21 mouse cellular contexts compared by ENCODE assay signal in the genomic region with DNA sequence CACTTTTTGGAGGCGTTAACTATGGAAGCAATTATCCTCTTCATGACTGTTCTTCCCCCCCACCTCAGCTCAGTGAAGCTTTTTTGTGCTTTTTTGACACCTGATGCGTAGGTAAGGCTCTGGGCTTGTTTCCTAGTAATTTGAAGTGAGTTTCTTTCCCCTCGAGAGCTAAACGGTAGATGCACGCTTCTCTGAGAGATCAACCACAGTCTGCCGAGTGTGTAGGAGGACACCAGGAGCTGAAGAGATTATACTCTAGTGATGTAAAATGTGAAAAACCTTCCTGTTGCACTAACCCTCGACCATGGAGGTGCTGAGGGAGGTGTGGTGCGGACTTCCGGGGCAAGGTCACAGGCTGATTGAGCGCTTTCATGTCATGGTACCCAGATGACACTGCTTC. TPM values are rescaled to one million over a fixed set of nuclear protein-coding genes. Genes with fewer than 3 reads are reported as not detected.
DNase-seq lines count a peak whose midpoint lies in the region; TF ChIP-seq lines count a peak whose summit lies in the region.
"Had no signal": no experiment of that assay in that cellular context is flagged by ENCODE, and none has a peak within 500 bp of the region (broad histone marks: within the 10 kb centered on the region; RNA-seq: fewer than 3 reads in every experiment).

No protein-coding gene starts in this region.

- no peak for TF ChIP-seq CTCF in cortical plate, adult 2 months (IDR thresholded peaks at IDR 0.05; ENCODE audit: extremely low read depth, insufficient read depth, low read length)
- no peak for TF ChIP-seq CTCF in left cerebral cortex, adult 2 months (IDR thresholded peaks at IDR 0.05)

- DNase-seq in frontal cortex, adult 2 months (ENCODE audit: extremely low spot score in 1 of 2, low spot score in 1 of 2) = peak; percentile 74 to 78
- no peak for DNase-seq in frontal cortex, postnatal 14 days (ENCODE audit: low spot score in 2 of 2)
- peak; percentile 39 for DNase-seq in layer of hippocampus, adult 11-12 months (ENCODE audit: low spot score)
- no peak for DNase-seq in layer of hippocampus, postnatal 36 days
- peak in 1 of 2 experiments; percentile 45 for DNase-seq in left cerebral cortex, adult 2 months (ENCODE audit: extremely low spot score in 1 of 2, low spot score in 2 of 2)
- DNase-seq in adrenal gland, postnatal 36 days = no peak
- no peak for DNase-seq in urinary bladder, postnatal 25 days (ENCODE audit: low spot score)
- DNase-seq: B cell, adult 2 months; gastrocnemius, postnatal 10 days; lung, adult 18-20 months; lung, postnatal 4 days had no signal

- H3K4me1 ChIP-seq in cortical plate, adult 2 months (ENCODE audit: control insufficient read depth, insufficient read depth, low read length) = peaks cover 9% of the 10 kb centered on the region
- H3K4me1 ChIP-seq: forebrain, embryonic 12.5 days; kidney, embryonic 15.5 days had no signal

- no peak overlapping the region for H3K4me3 ChIP-seq in cortical plate, adult 2 months (ENCODE audit: insufficient read depth, low read length)
- H3K4me3 ChIP-seq in left cerebral cortex, adult 2 months = no peak overlapping the region
- H3K4me3 ChIP-seq: forebrain, embryonic 12.5 days; kidney, embryonic 15.5 days had no signal

- no peak for TF ChIP-seq POLR2A in cortical plate, adult 2 months (IDR thresholded peaks at IDR 0.05; ENCODE audit: extremely low read depth, insufficient read depth, low read length)

- intact Hi-C loops in left cerebral cortex, adult 2 months (cut with DNase I) = loop anchor here (1.0 to 5.0 kb wide), 6 partner anchors 21 to 278 kb away; no protein-coding TSS in a partner anchor

- peak overlapping the region; percentile 30; the same call in 1 of the 2 replicates for H3K27ac ChIP-seq in cortical plate, adult 2 months (ENCODE audit: insufficient read depth, low read length)
- peak overlapping the region; percentile 88 for H3K27ac ChIP-seq in left cerebral cortex, adult 2 months
- H3K27ac ChIP-seq: forebrain, embryonic 12.5 days; kidney, embryonic 15.5 days had no signal

RNA-seq across cellular contexts. Expression of a gene that starts 4.7 kb away (rescaled TPM):
- polyA plus RNA-seq in frontal cortex, adult 2 months (2012; rRNA removed) = not detected in 2 replicates
- not detected for total RNA-seq in layer of hippocampus, postnatal 36 days (2021)
- 0.04 TPM in 1 of 2 replicates, not detected in the other for polyA plus RNA-seq in cortical plate, adult 2 months (2012; rRNA removed)
- total RNA-seq in left cerebral cortex, adult 2 months (2021) = not detected
- not detected for total RNA-seq in adrenal gland, postnatal 36 days (2021)
- total RNA-seq: adrenal gland, adult 18-20 months; ES-E14; gastrocnemius, postnatal 10 days; layer of hippocampus, adult 18-20 months; neutrophil, adult 5-6 weeks had no signal
- polyA plus RNA-seq: forebrain, embryonic 12.5 days; heart, embryonic 11.5 days; midbrain, embryonic 11.5 days had no signal

RNA-seq across cellular contexts. Expression of a gene that starts 31.0 kb away (rescaled TPM):
- not detected in 2 replicates for polyA plus RNA-seq in frontal cortex, adult 2 months (2012; rRNA removed)
- total RNA-seq in layer of hippocampus, postnatal 36 days (2021) = not detected
- polyA plus RNA-seq in cortical plate, adult 2 months (2012; rRNA removed) = 0.10 TPM in 1 of 2 replicates, not detected in the other
- not detected for total RNA-seq in left cerebral cortex, adult 2 months (2021)
- total RNA-seq in adrenal gland, postnatal 36 days (2021) = not detected
- total RNA-seq: adrenal gland, adult 18-20 months; ES-E14; layer of hippocampus, adult 18-20 months had no signal
- polyA plus RNA-seq: forebrain, embryonic 12.5 days; heart, embryonic 11.5 days; kidney, embryonic 15.5 days; midbrain, embryonic 11.5 days; thymus, postnatal 0 days had no signal

RNA-seq across cellular contexts. Expression of a gene that starts 49.9 kb away (rescaled TPM):
- polyA plus RNA-seq in frontal cortex, adult 2 months (2012; rRNA removed) = 0.20 and 0.34 TPM in 2 replicates
- under 1 TPM; 0.18 to 0.25 TPM for total RNA-seq in layer of hippocampus, postnatal 36 days (2021)
- 0.74 and 0.75 TPM in 2 replicates for polyA plus RNA-seq in cortical plate, adult 2 months (2012; rRNA removed)
- total RNA-seq in left cerebral cortex, adult 2 months (2021) = under 1 TPM; 0.27 to 0.37 TPM
- total RNA-seq in adrenal gland, postnatal 36 days (2021) = under 1 TPM in 1 of 2 experiments, not detected in 1; 0.43 TPM
- total RNA-seq: ES-E14; neutrophil, adult 5-6 weeks had no signal
- polyA plus RNA-seq: forebrain, embryonic 12.5 days; heart, embryonic 11.5 days had no signal

Comparison
In these comparisons a context has a peak if more than half of its experiments do, and no peak if none do; other contexts are left out.
1. DNase-seq: peak in frontal cortex, adult 2 months (2 of 2) and layer of hippocampus, adult 11-12 months (single experiment); none in frontal cortex, postnatal 14 days (0 of 2), layer of hippocampus, postnatal 36 days (0 of 2), adrenal gland, postnatal 36 days (0 of 2) and urinary bladder, postnatal 25 days (single experiment).